Mouse (Mus musculus) cortical plate, adult 2 months (tissue): Measurements from ENCODE around the gene Tmem185b.

ENCODE experiments used
- CTCF ChIP-seq: fragments of 200-500 bp; IDR thresholded peaks from 2 replicates; pipeline ENCODE4 v1.5.1; 2011; ENCODE audit warnings: mild to moderate bottlenecking, control low read depth, low read length; ENCODE audit not compliant: insufficient read depth; ENCODE audit errors: extremely low read depth
- POLR2A ChIP-seq: fragments of 200-500 bp; IDR thresholded peaks from 2 replicates; pipeline ENCODE4 v1.6.1; 2011; ENCODE audit warnings: mild to moderate bottlenecking, low read length, control low read depth; ENCODE audit not compliant: insufficient read depth; ENCODE audit errors: extremely low read depth

DNA sequence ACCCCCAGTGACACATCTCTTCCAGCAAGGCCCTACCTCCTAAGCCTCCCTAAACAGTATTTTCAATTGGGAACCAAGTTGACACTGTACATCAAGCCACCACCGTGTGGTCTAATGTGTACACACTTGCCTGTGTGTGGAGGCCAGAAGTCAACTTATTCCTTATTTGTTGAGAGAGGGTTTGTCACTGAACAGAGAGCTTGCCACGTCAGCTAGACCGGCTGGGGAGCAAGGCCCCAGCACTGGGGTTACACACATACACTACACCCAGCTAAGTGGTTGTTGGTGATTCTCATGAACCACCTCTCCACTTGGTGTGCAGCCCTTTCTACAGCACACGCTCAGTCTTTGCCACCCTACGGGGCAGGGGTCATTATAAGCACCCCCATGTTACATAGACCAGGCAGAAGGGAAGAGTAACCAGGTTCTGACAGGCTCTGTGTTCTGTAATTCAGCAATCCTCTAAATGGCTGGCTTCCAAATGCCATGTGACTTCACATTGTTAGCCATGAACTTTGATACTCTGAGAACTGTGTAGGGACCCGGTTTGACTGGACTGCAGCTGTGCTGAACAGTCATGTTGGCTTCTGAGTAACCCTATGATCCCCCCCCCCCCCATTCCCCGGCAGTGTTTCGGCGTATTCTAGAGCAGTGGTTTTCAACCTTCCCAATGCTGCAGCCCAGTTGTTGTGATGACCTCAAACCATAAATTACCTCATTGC lies 15.0 kb downstream of the Tmem185b start:
- TF ChIP-seq POLR2A (no peak), CTCF (no peak)
